Mouse (Mus musculus): Measurements from ENCODE around the gene Ifi47.
"Not testable (repeated sequence)": the region's sequence is repeated elsewhere in the genome, so short reads cannot be mapped to it uniquely, and the experiment has no call there.

DNA sequence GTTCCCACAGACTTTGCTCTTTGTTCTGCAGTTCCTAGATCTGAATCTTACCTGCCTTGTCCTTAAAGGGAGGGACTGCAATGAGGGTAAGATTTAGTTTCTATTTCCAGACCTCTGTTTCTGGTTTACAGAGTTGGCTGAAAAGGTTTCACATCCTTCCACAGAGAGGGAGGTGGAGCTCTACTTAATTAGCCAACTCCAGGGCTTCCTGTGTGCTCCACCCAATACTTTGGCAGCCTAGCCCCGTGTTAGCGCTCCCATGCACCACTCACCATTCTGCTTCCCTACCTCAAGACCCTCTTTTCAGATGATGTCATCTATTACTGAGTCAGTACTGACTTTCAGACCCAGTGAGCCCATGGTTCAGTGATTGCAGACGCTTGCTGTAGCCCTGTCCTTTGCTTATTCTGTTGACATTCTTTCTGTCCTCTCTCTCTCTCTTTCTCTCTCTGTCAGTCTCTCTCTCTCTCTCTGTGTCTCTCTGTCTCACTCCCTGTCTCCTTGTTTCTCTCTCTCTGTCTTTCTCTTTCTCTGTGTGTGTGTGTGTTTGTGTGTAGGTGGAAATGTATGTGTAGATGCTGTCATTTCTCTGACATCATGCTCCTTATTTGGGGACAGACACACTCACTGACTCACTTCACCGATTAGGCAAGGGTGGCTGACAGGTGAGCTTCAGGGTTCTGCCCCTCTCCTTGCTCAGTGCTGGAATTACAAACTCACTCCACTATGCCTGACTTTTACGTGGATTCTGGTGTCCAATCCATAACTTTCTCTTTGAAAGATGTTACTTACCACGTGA, 25.1 kb upstream of the Ifi47 start, which contains the start of gene 9930111J21Rik2:
- not testable (repeated sequence) for TF ChIP-seq GATA1, TAL1 (IDR thresholded peaks at IDR 0.05; ENCODE audit: low read length)
